Mouse (Mus musculus) central nervous system, embryonic 14 days (tissue): Measurements from ENCODE around the gene Aco2. TPM values are rescaled to one million over a fixed set of nuclear protein-coding genes. Genes with fewer than 3 reads are reported as not detected.

ENCODE experiments used
- polyA plus RNA-seq: library from polyadenylated mRNA; depleted of rRNA; stranded (reverse); fragments of >200 nt; gene quantifications from 2 replicates; pipeline ENCODE4 v1.2.3, GENCODE M21; 2012; rRNA removed

The Aco2 gene
- 218 and 231 TPM in 2 replicates for polyA plus RNA-seq

GRCm38 (mm10) chr15:81872262-81873136, at the start of gene Aco2:
Aco2 (plus strand) TSS chr15:81872309.

DNA sequence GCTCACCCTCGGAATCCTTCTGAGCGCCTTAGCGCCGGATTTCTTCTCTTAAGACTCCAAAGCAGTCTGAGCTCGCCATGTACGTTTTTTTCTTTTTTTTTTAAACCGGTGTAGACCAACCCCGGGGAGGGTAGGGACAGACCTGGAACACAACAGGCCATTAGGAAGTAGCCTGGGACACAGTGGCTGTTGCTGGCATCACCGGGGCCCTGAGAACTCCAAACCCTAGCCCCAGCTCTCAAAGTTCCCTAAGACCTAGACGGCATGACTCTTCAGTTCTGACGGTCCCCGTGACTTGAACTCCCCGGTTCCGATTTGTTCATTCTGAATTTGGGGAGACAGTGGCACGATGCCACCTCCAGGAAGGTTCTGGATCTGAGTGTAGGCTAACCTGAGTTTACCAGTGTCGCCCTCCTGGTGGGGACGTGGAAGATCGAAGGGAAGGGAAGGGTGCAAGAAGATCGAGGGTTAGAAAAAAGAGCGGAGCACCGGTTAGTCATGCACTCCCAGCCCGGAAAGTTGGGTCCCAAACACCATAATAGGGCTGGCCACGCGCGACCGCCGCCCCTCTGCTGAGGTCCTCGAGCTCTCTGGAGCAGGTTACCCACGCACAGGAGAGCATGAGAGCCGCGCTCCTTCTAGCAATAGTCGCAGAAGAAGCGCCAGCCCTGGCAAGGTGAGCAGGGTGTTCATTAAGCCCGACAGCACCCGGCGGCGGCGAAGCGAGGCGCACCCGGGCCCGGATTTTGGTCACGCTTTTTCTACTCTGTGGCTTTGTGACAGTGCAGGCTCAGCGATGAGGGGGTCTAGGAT, 13.4 kb upstream of the Aco2 start, which contains the start of gene Tob2:
Gene Tob2, minus strand, starts transcription at position 280 of the 813 bp plus-strand sequence.

GRCm38 (mm10) chr15:81871604-81872261, 376 bp upstream of the Aco2 start, which contains the start of gene Phf5a:
Phf5a (minus strand) TSS chr15:81871911.

GRCm38 (mm10) chr15:81925760-81926445, 53.8 kb downstream of the Aco2 start, which contains the start of gene Polr3h:
Polr3h (minus strand) TSS chr15:81926240.

DNA sequence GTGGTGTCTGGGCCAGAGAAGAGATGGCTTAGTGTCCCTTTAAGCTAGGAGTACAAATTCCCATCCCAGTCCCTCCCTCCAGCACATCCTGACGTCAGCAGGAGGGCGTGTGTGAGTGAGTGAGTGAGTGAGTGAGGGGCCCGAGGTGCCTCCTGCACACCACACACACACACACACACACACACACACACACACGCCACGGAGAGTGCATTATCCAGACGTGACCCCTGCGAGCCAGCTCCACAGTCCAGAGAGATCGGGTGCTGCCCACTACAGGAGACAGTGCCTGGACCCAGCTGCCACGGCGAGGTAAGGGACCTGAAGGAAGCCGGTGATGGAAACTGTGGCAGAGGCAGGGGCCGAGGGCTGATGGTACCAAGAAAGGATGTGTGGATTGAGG, 64.6 kb downstream of the Aco2 start, which contains the start of gene Csdc2:
Gene Csdc2, plus strand, starts transcription at position 81 of the 400 bp plus-strand sequence.

DNA sequence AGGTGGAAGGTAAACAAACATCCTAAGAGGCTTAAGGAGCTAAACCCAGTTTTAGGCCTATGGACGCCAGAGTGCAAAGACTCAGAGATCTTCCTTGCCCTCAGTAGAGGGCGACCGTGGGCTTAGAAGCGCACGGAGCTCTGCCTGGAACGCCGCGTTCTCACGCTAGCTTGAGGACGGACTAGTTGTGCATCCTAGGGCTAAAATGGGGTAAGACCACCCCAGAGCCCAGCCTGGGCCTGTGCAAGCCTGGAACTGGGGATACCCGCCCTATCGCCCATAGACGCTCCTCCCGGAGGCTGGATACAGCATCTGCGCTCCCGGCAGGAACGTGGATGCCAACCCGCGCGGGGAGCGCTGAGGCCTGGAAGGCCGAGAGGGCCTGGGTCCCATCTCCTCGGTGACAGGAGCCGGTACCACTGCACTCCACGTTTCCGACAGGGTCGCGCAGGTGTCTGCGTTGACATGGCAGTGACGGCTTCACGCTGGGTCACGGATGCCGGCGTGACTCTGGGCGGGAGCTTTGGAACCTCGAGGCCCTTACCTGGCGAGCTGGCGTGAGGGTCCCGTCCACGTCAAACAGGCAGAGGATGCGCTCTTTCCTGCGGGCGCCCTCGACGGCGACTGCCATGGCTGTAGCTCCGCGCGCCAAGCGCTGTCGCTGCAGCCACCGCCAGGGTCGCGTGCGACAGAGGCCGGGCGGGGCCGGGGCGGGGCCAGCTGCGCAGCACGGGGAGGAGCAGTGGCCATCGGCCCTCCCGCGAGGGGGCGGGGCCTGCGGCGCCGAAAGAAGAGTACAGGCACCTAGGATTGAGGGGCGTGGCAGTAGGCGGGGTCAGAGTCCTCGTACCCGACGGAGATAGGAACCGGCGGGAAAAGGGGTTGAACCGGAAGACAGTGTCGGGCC, 88.3 kb downstream of the Aco2 start, which contains the start of gene Pmm1:
Gene Pmm1, minus strand, starts transcription at position 760 of the 907 bp plus-strand sequence.

Other genes with a start within 250 kb of the Aco2 start
- 23.5 and 25.4 TPM in 2 replicates for gene L3mbtl2, start 208.4 kb upstream of the Aco2 start, polyA plus RNA-seq
- gene Chadl, start 175.0 kb upstream of the Aco2 start, polyA plus RNA-seq: 10.6 and 21.3 TPM in 2 replicates
- 82.5 and 86.3 TPM in 2 replicates for gene Zc3h7b, start 127.3 kb upstream of the Aco2 start, polyA plus RNA-seq
- gene Rangap1, start 126.8 kb upstream of the Aco2 start, polyA plus RNA-seq: 99.4 and 102 TPM in 2 replicates
- gene Tef, start 69.9 kb upstream of the Aco2 start, polyA plus RNA-seq: 41.3 and 42.5 TPM in 2 replicates
- 17.4 and 19.0 TPM in 2 replicates for gene Tob2, start 13.5 kb upstream of the Aco2 start, polyA plus RNA-seq
- 99.7 and 103 TPM in 2 replicates for gene Phf5a, start 398 bp upstream of the Aco2 start, polyA plus RNA-seq
- 29.5 and 34.5 TPM in 2 replicates for gene Polr3h, start 53.9 kb downstream of the Aco2 start, polyA plus RNA-seq
- 75.6 and 84.5 TPM in 2 replicates for gene Csdc2, start 64.5 kb downstream of the Aco2 start, polyA plus RNA-seq
- gene Pmm1, start 88.6 kb downstream of the Aco2 start, polyA plus RNA-seq: 73.8 and 74.0 TPM in 2 replicates
- not detected in 2 replicates for gene 1700029P11Rik, start 108.2 kb downstream of the Aco2 start, polyA plus RNA-seq
- gene Xrcc6, start 115.5 kb downstream of the Aco2 start, polyA plus RNA-seq: 36.0 and 37.2 TPM in 2 replicates
- gene Desi1, start 161.6 kb downstream of the Aco2 start, polyA plus RNA-seq: 39.9 and 41.8 TPM in 2 replicates
- 130 and 143 TPM in 2 replicates for gene Snu13, start 175.3 kb downstream of the Aco2 start, polyA plus RNA-seq
- gene 4930407I10Rik, start 186.8 kb downstream of the Aco2 start, polyA plus RNA-seq: not detected in 2 replicates
- gene Mei1, start 197.7 kb downstream of the Aco2 start, polyA plus RNA-seq: 0.07 and 0.08 TPM in 2 replicates